Mouse (Mus musculus) neural tube, embryonic 15.5 days (tissue): ENCODE measurements at regions not wholly inside any gene's neighbourhood (a gene's known extent, or its start where the extent isn't known, plus 50 kb on each side); places are given as distances from the start of the nearest gene placed in this dataset.
A peak's percentile ranks its signal among the peaks of the same experiment; 100 is the strongest.

Experiments
- ATAC-seq: fragments of 200-750 bp; cut with Nextera tagmentation; 2 replicates; pipeline ENCODE4 v1.8.0; 2017; ENCODE audit warnings: mild to moderate bottlenecking, moderate TSS enrichment, moderate library complexity; ENCODE audit not compliant: low FRiP score
- H3K27ac ChIP-seq: fragments of 300-500 bp; sonication (generic); replicated peaks from 2 replicates; pipeline ENCODE4 v1.5.1; 2015; ENCODE audit warnings: mild to moderate bottlenecking, inconsistent platforms
- H3K27me3 ChIP-seq: fragments of 300-500 bp; sonication (generic); replicated peaks from 2 replicates; pipeline ENCODE4 v1.6.1; 2015; ENCODE audit warnings: inconsistent platforms
- H3K36me3 ChIP-seq: fragments of 300-500 bp; sonication (generic); 2 replicates; pipeline ENCODE4 v1.6.1; 2015; ENCODE audit warnings: inconsistent platforms
- H3K4me1 ChIP-seq: fragments of 300-500 bp; sonication (generic); 2 replicates; pipeline ENCODE4 v1.6.1; 2015; ENCODE audit warnings: inconsistent platforms
- H3K4me2 ChIP-seq: fragments of 300-500 bp; sonication (generic); 2 replicates; pipeline ENCODE4 v1.6.1; 2015; ENCODE audit warnings: inconsistent platforms, mild to moderate bottlenecking, moderate library complexity
- H3K4me3 ChIP-seq: fragments of 300-500 bp; sonication (generic); replicated peaks from 2 replicates; pipeline ENCODE4 v1.5.1; 2015; ENCODE audit warnings: mild to moderate bottlenecking, inconsistent platforms
- H3K9ac ChIP-seq: fragments of 300-500 bp; sonication (generic); replicated peaks from 2 replicates; pipeline ENCODE4 v1.6.1; 2015; ENCODE audit warnings: mild to moderate bottlenecking, inconsistent platforms
- H3K9me3 ChIP-seq: fragments of 300-500 bp; sonication (generic); replicated peaks from 2 replicates; pipeline ENCODE4 v1.6.1; 2016; ENCODE audit warnings: inconsistent platforms
- WGBS: fragments of 180-500 bp; shearing (Covaris S2); methylation state at CpG from one replicate; pipeline ENCODE4 v1.1.7; 2015; ENCODE audit warnings: mixed read lengths; 5-methylcytosine and 5-hydroxymethylcytosine counted together

GRCm38 (mm10) chr3:52575237-52575798 lies 307.2 kb downstream of the Foxo1 start:
- Histone ChIP-seq H3K9ac (no peak overlapping the region), H3K4me1 (peaks cover 3% of the 10 kb centered on the region; the same call in 1 of the 2 replicates), H3K36me3 (no peaks in the 10 kb centered on the region), H3K27me3 (no peaks in the 10 kb centered on the region), H3K27ac (no peak overlapping the region), H3K9me3 (no peaks in the 10 kb centered on the region), H3K4me3 (no peak overlapping the region), H3K4me2 (no peak overlapping the region)
- 51% methylated on average over 8 of the region's 8 CpGs for WGBS
- no peak for ATAC-seq

GRCm38 (mm10) chr3:52574341-52574740 lies 306.2 kb downstream of the Foxo1 start:
- no peak overlapping the region for H3K4me3 ChIP-seq
- H3K4me2 ChIP-seq, result no peak overlapping the region
- peaks cover 3% of the 10 kb centered on the region; the same call in 1 of the 2 replicates for H3K4me1 ChIP-seq
- H3K9me3 ChIP-seq, result no peaks in the 10 kb centered on the region
- H3K36me3 ChIP-seq, result no peaks in the 10 kb centered on the region
- no peak for ATAC-seq
- no peak overlapping the region for H3K27ac ChIP-seq
- no peak overlapping the region for H3K9ac ChIP-seq
- H3K27me3 ChIP-seq, result no peaks in the 10 kb centered on the region
- 91% methylated on average over 6 of the region's 6 CpGs for WGBS

- Histone ChIP-seq H3K4me3 (no peak overlapping the region), H3K27me3 (no peaks in the 10 kb centered on the region), H3K27ac (no peak overlapping the region), H3K9ac (no peak overlapping the region), H3K4me2 (no peak overlapping the region), H3K36me3 (no peaks in the 10 kb centered on the region), H3K9me3 (no peaks in the 10 kb centered on the region), H3K4me1 (peaks cover 6% of the 10 kb centered on the region)
- WGBS, result 92% methylated on average over 6 of the region's 6 CpGs
- ATAC-seq, result no peak
Observed at GRCm38 (mm10) chr3:52573806-52574205, 305.7 kb downstream of the Foxo1 start.

- no peak overlapping the region for H3K4me3 ChIP-seq
- no peaks in the 10 kb centered on the region for H3K9me3 ChIP-seq
- peaks cover 9% of the 10 kb centered on the region for H3K4me1 ChIP-seq
- 67% methylated on average over 11 of the region's 11 CpGs for WGBS
- no peak overlapping the region for H3K4me2 ChIP-seq
- no peak overlapping the region for H3K9ac ChIP-seq
- no peaks in the 10 kb centered on the region for H3K27me3 ChIP-seq
- ATAC-seq, result no peak
- no peak overlapping the region for H3K27ac ChIP-seq
- no peaks in the 10 kb centered on the region for H3K36me3 ChIP-seq
Observed at GRCm38 (mm10) chr3:52572514-52573485, 304.7 kb downstream of the Foxo1 start.

GRCm38 (mm10) chr3:52567606-52568372 lies 299.7 kb downstream of the Foxo1 start:
- no peak for ATAC-seq
- Histone ChIP-seq H3K27ac (no peak overlapping the region), H3K27me3 (no peaks in the 10 kb centered on the region), H3K4me3 (no peak overlapping the region), H3K9ac (no peak overlapping the region), H3K9me3 (no peaks in the 10 kb centered on the region), H3K4me1 (peaks cover 6% of the 10 kb centered on the region; the same call in 1 of the 2 replicates), H3K36me3 (no peaks in the 10 kb centered on the region), H3K4me2 (no peak overlapping the region)
- 87% methylated on average over 9 of the region's 9 CpGs for whole genome bisulfite sequencing

GRCm38 (mm10) chr3:52563595-52563994 lies 295.5 kb downstream of the Foxo1 start:
- no peaks in the 10 kb centered on the region for H3K27me3 ChIP-seq
- no peak for ATAC-seq

GRCm38 (mm10) chr3:52562816-52563215 lies 294.7 kb downstream of the Foxo1 start:
- Histone ChIP-seq H3K27me3 (no peaks in the 10 kb centered on the region), H3K9ac (no peak overlapping the region), H3K27ac (no peak overlapping the region), H3K4me3 (no peak overlapping the region), H3K4me2 (no peak overlapping the region), H3K4me1 (peaks cover 13% of the 10 kb centered on the region), H3K9me3 (no peaks in the 10 kb centered on the region), H3K36me3 (no peaks in the 10 kb centered on the region)
- 25% methylated on average over 5 of the region's 5 CpGs for WGBS
- no peak for ATAC-seq

More at GRCm38 (mm10) chr3:52563595-52563994, 295.5 kb downstream of the Foxo1 start:
- peaks cover 10% of the 10 kb centered on the region for H3K4me1 ChIP-seq
- H3K4me3 ChIP-seq, result no peak overlapping the region
- no peak overlapping the region for H3K9ac ChIP-seq
- no peaks in the 10 kb centered on the region for H3K36me3 ChIP-seq
- no peak overlapping the region for H3K27ac ChIP-seq
- WGBS, result 67% methylated on average over 5 of the region's 5 CpGs
- no peak overlapping the region for H3K4me2 ChIP-seq
- no peaks in the 10 kb centered on the region for H3K9me3 ChIP-seq

- peaks cover 13% of the 10 kb centered on the region for H3K4me1 ChIP-seq
- no peak overlapping the region for H3K4me2 ChIP-seq
- H3K9me3 ChIP-seq, result no peaks in the 10 kb centered on the region
- no peaks in the 10 kb centered on the region for H3K27me3 ChIP-seq
- no peak overlapping the region for H3K4me3 ChIP-seq
- no peaks in the 10 kb centered on the region for H3K36me3 ChIP-seq
- WGBS, result 45% methylated on average over 10 of the region's 10 CpGs
- H3K9ac ChIP-seq, result no peak overlapping the region
- no peak for ATAC-seq
- no peak overlapping the region for H3K27ac ChIP-seq
Observed at GRCm38 (mm10) chr3:52559481-52559880, 291.3 kb downstream of the Foxo1 start.

GRCm38 (mm10) chr3:52558765-52559164 lies 290.6 kb downstream of the Foxo1 start:
- peak; percentile 61; the same call in 1 of the 2 replicates for ATAC-seq
- H3K36me3 ChIP-seq, result no peaks in the 10 kb centered on the region
- peaks cover 13% of the 10 kb centered on the region for H3K4me1 ChIP-seq
- H3K9ac ChIP-seq, result no peak overlapping the region
- H3K9me3 ChIP-seq, result no peaks in the 10 kb centered on the region
- H3K4me2 ChIP-seq, result 0 out of 2 replicates have a peak overlapping the region, but pooled peaks have one; percentile 21
- 28% methylated on average over 6 of the region's 6 CpGs for WGBS
- no peak overlapping the region for H3K4me3 ChIP-seq
- H3K27me3 ChIP-seq, result no peaks in the 10 kb centered on the region
- no peak overlapping the region for H3K27ac ChIP-seq

GRCm38 (mm10) chr3:52557296-52557695 lies 289.2 kb downstream of the Foxo1 start:
- Histone ChIP-seq H3K9ac (no peak overlapping the region), H3K9me3 (no peaks in the 10 kb centered on the region), H3K27ac (no peak overlapping the region), H3K27me3 (no peaks in the 10 kb centered on the region), H3K4me3 (no peak overlapping the region), H3K4me1 (peaks cover 13% of the 10 kb centered on the region), H3K36me3 (no peaks in the 10 kb centered on the region), H3K4me2 (no peak overlapping the region)
- no peak for ATAC-seq
- 85% methylated on average over 4 of the region's 4 CpGs for WGBS

GRCm38 (mm10) chr3:52555038-52555437 lies 286.9 kb downstream of the Foxo1 start:
- 81% methylated on average over 6 of the region's 6 CpGs for WGBS
- H3K36me3 ChIP-seq, result no peaks in the 10 kb centered on the region
- H3K9ac ChIP-seq, result no peak overlapping the region
- H3K4me3 ChIP-seq, result no peak overlapping the region
- no peak overlapping the region for H3K27ac ChIP-seq
- H3K4me1 ChIP-seq, result peaks cover 13% of the 10 kb centered on the region
- ATAC-seq, result no peak
- H3K9me3 ChIP-seq, result no peaks in the 10 kb centered on the region
- no peak overlapping the region for H3K4me2 ChIP-seq
- H3K27me3 ChIP-seq, result no peaks in the 10 kb centered on the region
